Mouse (Mus musculus): Measurements from ENCODE around the gene Smarcb1. TPM values are rescaled to one million over a fixed set of nuclear protein-coding genes. Genes with fewer than 3 reads are reported as not detected.
"Not testable (repeated sequence)": the region's sequence is repeated elsewhere in the genome, so short reads cannot be mapped to it uniquely, and the experiment has no call there.

The Smarcb1 gene
- polyA plus RNA-seq, 1 experiment from 2014 or later = 282 TPM

DNA sequence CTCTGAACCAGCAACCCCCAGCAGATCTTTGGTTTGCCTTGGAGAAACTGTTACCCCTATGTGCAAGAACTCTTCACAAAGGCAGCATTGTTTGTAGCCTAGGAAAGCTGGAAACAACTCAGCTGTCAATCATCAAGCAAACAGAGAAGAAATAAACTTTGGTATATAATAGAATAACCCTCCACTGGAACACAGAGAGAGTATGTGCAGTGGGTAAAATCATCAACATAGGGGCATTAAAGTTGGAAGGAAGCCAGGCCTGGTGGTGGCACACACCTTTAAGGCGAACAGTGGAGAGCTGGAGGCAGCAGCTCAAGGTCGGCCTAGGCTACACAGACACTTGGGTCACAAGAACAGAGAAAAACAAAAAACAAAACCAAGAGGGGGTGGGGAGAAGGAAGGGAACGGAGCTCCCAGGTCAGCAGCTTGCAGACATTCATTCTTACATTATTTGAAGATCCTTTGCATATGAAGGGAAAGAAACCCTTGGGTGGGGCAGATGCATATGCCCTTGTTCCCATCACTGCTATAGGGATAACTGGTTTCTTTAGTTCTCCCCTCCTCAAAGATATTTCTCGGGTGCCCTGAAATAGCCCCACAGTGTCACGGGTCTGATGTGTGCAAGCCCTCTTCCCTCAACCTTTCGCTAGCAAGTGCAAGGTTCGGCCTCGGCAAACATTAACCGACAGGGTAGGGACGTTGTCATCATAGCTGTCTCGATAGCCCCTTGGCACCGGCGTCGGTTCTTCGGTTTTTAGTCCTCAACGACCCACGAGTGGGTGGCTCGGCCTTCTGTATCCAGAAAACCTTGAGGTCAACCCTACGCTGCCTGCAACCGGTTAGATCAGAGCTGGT is 39.6 kb downstream of the Smarcb1 start:
- H3K4me2 ChIP-seq (replicated peaks) = no peak overlapping the region
- no peak for ATAC-seq (ENCODE audit: low FRiP score, low read depth)
- H3K9ac ChIP-seq = no peak overlapping the region
- no peaks in the 10 kb centered on the region for H3K9me3 ChIP-seq
- H3K36me3 ChIP-seq = no peaks in the 10 kb centered on the region
- no peaks in the 10 kb centered on the region for H3K27me3 ChIP-seq (replicated peaks)
- no peak overlapping the region for H3K4me3 ChIP-seq
- no peaks in the 10 kb centered on the region for H3K4me1 ChIP-seq
- WGBS = 17% methylated on average over 20 of the region's 20 CpGs
- H3K27ac ChIP-seq = no peak overlapping the region

DNA sequence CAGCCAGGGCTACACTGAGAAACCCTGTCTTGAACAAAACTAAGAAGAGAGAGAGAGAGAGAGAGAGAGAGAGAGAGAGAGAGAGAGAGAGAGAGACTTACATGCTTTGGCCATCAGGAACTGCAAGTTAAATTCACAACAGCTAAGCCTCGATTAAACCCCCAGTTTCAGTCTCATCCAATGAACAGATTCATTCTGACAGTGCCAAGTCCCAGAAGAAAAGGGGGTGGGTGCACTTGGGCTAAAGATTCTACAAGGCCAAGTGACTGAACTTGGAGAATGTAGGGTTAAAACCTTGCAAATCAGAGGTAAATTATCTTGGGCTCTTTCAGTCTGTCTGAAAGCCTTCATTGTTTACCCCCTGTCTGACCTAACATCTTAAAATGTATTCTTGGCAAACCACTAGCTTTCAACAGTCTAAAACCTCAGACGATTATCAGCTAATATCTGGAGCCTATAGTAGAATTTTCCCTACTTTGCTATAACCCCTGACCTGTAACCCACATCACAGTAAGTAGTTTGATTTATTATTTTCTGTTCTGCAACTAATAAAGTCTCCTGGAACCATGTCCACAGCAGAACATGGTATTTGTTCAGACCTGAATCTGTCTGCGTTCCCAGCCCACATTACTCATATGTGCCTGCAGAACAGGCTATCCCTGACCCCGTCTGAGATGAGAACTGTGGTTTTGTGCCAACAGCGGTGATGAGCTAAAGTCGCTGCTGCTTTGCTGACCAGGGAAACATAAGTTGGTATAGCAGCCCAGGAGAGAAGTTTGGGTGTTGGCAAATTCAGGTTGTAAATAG is 40.4 kb downstream of the Smarcb1 start:
- Histone ChIP-seq H3K4me1 (no peaks in the 10 kb centered on the region), H3K4me3 (no peak overlapping the region), H3K27ac (no peak overlapping the region), H3K9ac (no peak overlapping the region), H3K36me3 (no peaks in the 10 kb centered on the region), H3K4me2 (replicated peaks) (no peak overlapping the region), H3K27me3 (replicated peaks) (no peaks in the 10 kb centered on the region), H3K9me3 (no peaks in the 10 kb centered on the region)
- no peak for ATAC-seq (ENCODE audit: low FRiP score, low read depth)
- WGBS = 62% methylated on average over 6 of the region's 6 CpGs

DNA sequence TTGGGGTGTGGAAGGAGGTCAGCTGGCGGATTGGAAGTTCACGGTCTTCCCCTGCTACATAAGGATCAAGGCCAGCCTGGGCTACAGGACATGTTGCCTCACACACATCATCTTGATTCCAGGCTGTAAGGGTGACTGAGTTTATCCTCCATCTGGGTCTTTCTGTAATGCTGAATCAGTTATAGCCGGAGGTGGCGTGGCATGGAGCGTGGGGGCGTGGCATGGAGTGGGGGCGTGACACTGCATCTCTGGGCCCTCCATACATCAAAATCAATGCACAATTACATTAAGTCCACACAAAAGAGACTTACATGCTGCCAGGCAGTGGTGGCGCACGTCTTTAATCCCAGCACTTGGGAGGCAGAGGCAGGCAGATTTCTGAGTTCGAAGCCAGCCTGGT is 41.1 kb downstream of the Smarcb1 start:
- Histone ChIP-seq H3K4me2 (replicated peaks) (no peak overlapping the region), H3K4me1 (no peaks in the 10 kb centered on the region), H3K36me3 (no peaks in the 10 kb centered on the region), H3K27ac (no peak overlapping the region), H3K9me3 (no peaks in the 10 kb centered on the region), H3K27me3 (replicated peaks) (no peaks in the 10 kb centered on the region), H3K9ac (no peak overlapping the region), H3K4me3 (no peak overlapping the region)
- 91% methylated on average over 10 of the region's 10 CpGs for WGBS
- no peak for ATAC-seq (ENCODE audit: low FRiP score, low read depth)

DNA sequence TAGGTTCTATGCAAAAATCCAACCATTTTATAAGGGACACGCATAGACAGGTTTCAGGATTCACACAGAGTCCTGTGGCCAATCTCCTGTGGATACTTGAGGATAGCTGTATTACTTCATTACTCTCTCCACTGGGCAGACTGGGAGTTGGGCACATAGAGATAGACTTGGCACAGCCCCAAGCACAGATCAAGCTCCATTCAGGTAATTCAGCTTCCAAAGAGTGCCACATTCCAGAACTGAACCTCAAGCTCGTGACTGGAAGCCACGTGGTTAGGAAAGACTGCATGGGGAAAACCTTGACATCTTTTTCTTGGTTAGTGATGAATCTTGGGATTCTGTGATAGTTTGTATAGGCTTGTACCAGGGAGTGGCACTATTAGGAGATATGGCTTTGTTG is 42.6 kb downstream of the Smarcb1 start:
- no peaks in the 10 kb centered on the region for H3K9me3 ChIP-seq
- no peak overlapping the region for H3K4me2 ChIP-seq (replicated peaks)
- no peaks in the 10 kb centered on the region for H3K36me3 ChIP-seq
- H3K27me3 ChIP-seq (replicated peaks) = no peaks in the 10 kb centered on the region
- WGBS = 90% methylated on average over 3 of the region's 3 CpGs
- no peak overlapping the region for H3K4me3 ChIP-seq
- no peak overlapping the region for H3K9ac ChIP-seq
- no peak overlapping the region for H3K27ac ChIP-seq
- peaks cover 3% of the 10 kb centered on the region for H3K4me1 ChIP-seq
- ATAC-seq (ENCODE audit: low FRiP score, low read depth) = no peak

DNA sequence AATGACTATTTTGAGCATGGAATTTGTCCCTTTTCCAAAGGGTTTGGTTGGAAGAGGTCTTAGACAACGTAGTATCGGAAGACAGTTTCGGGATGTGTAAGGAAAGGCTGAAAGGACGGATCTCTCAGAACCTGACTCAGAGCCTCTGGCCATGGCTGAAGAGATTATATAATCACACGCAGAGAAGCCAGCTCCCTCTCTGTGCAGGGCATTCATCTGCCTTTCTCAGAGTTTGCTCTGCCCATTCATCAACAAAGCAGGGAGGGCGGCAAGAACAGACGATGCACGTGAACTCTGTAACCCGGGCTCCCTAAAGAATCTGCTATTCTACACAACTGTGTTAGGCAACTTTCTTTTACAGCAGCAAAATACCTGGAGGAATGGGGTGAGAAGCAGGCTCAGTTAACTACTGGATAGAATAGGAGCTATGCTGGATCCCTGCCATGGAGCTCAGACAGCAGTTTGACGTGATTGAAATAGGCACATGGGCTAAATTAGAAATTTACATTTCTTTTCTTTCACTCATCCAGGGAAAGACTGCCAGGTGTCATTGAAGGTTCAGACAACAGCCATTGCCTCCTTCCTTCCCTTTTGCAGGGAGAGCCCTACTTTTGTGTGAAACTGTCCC is 47.8 kb downstream of the Smarcb1 start:
- H3K27ac ChIP-seq = peak overlapping the region; percentile 58; the same call in 1 of the 2 replicates
- no peaks in the 10 kb centered on the region for H3K27me3 ChIP-seq (replicated peaks)
- H3K9me3 ChIP-seq = no peaks in the 10 kb centered on the region
- no peaks in the 10 kb centered on the region for H3K36me3 ChIP-seq
- H3K4me2 ChIP-seq (replicated peaks) = peak overlapping the region; percentile 57
- peaks cover 14% of the 10 kb centered on the region for H3K4me1 ChIP-seq
- H3K4me3 ChIP-seq = no peak overlapping the region; the same call in 1 of the 2 replicates
- peak; percentile 14; the same call in 1 of the 2 replicates for ATAC-seq (ENCODE audit: low FRiP score, low read depth)
- whole genome bisulfite sequencing = 19% methylated on average over 10 of the region's 10 CpGs
- 0 out of 2 replicates have a peak overlapping the region, but pooled peaks have one; percentile 35 for H3K9ac ChIP-seq

DNA sequence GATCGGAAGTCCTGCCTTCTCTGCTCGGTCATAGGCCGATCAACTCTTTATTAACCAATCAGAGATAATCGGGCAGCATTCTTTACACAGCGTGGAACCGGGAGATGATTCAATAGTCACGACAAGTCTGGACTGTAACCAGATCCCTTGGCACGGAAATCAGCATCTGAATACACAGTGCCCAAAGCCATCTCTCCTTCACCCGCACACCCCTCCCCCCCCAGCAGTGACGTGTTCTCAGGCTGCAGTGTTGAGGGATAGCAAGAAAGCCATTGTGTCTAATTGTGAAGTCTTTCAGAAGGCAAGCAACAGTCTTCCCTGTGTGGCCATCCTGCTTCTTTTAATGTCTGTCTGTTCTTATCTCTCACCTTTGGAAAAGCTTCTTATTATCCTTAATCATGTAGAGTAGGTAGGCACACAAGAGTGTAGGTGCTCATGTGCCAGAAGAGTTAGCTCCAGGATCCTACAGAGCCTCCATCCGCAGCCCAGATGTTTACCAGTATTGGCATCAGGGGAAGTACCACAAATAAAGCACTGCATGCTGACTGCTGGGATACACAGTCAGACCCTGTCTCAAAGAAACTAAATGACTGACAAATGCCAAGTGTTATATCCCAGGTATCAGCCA is 48.4 kb downstream of the Smarcb1 start:
- Histone ChIP-seq H3K4me2 (replicated peaks) (peak overlapping the region; percentile 57), H3K27me3 (replicated peaks) (no peaks in the 10 kb centered on the region), H3K4me3 (peak overlapping the region; percentile 23), H3K27ac (peak overlapping the region; percentile 58; the same call in 1 of the 2 replicates), H3K9ac (0 out of 2 replicates have a peak overlapping the region, but pooled peaks have one; percentile 35), H3K9me3 (no peaks in the 10 kb centered on the region), H3K36me3 (no peaks in the 10 kb centered on the region), H3K4me1 (peaks cover 14% of the 10 kb centered on the region)
- ATAC-seq (ENCODE audit: low FRiP score, low read depth) = peak; percentile 99
- WGBS = 1% methylated on average over 11 of the region's 11 CpGs

DNA sequence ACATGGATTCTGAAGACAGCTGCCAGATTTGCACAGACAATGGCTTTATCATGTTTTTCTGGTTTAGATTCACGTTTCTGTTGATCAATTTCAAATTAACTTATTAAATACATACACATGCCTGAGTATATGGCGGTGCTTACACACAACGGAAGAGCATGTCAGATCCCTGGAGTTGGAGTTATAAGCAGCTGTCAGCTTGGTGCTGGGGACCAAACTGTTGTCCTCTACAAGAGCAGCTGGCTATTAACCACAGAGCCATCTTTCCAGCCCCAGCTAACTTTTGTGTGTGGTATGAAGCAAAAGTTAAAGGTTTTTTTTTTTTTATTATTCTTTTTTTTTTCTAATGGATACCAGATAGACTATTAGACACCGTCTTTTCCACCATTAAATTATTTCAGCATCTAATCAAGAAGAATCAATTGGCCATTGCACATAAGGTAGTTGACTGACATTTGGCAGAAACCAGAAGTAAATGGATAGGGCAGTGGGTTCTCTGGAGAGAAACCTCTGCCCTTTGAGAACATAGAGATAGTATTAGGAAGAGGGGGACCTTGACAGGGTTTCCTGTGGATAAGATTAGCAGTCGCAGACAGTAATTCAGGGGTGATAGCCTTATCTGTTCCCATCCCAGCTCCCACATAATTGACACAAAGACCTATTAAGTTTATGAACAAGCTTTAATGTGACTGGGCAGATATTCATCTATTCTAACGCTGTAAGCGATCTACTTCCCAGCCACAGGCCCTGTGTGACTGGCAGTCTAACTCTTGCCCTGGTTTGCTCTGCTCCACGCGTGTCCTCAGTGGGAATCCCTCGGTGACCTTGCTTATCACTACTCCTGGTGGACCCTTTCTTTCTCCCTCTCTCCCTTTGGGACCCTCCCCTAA is 49.1 kb downstream of the Smarcb1 start:
- WGBS = 41% methylated on average over 10 of the region's 10 CpGs
- H3K4me3 ChIP-seq = peak overlapping the region; percentile 23
- peak overlapping the region; percentile 57 for H3K4me2 ChIP-seq (replicated peaks)
- peaks cover 14% of the 10 kb centered on the region for H3K4me1 ChIP-seq
- H3K9me3 ChIP-seq = no peaks in the 10 kb centered on the region
- H3K9ac ChIP-seq = no peak overlapping the region
- H3K27ac ChIP-seq = no peak overlapping the region
- no peaks in the 10 kb centered on the region for H3K27me3 ChIP-seq (replicated peaks)
- peak; percentile 30; the same call in 1 of the 2 replicates for ATAC-seq (ENCODE audit: low FRiP score, low read depth)
- H3K36me3 ChIP-seq = no peaks in the 10 kb centered on the region

DNA sequence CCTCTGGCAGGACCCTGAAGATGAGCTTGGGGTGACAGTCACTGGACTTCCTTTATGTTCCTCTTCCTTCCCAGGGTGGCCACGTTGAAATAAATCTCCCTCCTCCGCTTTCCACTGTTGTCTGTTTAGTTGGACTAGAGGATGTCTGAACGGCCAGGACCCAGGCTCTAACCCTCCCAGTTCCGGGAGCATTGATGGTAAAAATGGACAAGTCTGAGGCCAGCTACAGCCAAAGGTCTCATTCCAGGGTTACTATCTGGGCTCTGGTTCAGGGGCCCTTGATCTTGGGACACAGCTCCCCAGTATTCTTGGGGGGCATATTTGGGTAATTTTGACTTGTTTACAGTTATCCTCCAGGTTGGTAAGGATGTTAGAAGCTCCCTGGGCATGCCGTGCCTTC is 59.8 kb downstream of the Smarcb1 start:
- no peak for ATAC-seq (ENCODE audit: low FRiP score, low read depth)
- Histone ChIP-seq H3K4me1 (peaks cover 28% of the 10 kb centered on the region), H3K9ac (no peak overlapping the region), H3K4me2 (replicated peaks) (no peak overlapping the region), H3K27me3 (replicated peaks) (no peaks in the 10 kb centered on the region), H3K36me3 (peaks cover 18% of the 10 kb centered on the region), H3K27ac (no peak overlapping the region), H3K9me3 (no peaks in the 10 kb centered on the region), H3K4me3 (no peak overlapping the region)
- 67% methylated on average over 5 of the region's 5 CpGs for WGBS

DNA sequence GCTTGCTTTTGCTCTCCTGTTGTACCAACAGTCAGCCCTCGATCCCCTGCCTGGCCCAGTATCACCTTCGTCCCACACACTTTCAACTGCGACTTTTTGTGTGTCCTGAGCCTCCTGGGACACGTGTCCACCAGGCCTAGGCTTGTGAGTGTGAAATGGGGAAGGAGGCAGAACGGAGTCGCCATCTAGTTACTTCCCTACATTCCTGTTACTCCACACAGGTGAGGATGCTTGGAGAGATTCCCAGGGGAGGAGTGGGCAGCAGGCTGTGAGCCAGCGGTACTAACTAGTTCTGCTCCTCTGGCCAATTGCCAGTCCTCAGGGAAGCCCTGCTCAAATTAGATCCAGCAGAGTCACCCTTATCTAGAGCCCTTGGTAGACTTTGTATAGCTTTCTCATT is 60.7 kb downstream of the Smarcb1 start:
- no peaks in the 10 kb centered on the region for H3K9me3 ChIP-seq
- peaks cover 28% of the 10 kb centered on the region for H3K4me1 ChIP-seq
- H3K4me2 ChIP-seq (replicated peaks) = peak overlapping the region; percentile 82
- H3K4me3 ChIP-seq = no peak overlapping the region
- H3K27ac ChIP-seq = no peak overlapping the region
- no peaks in the 10 kb centered on the region for H3K27me3 ChIP-seq (replicated peaks)
- peaks cover 22% of the 10 kb centered on the region for H3K36me3 ChIP-seq
- WGBS = 32% methylated on average over 7 of the region's 7 CpGs
- no peak overlapping the region for H3K9ac ChIP-seq
- ATAC-seq (ENCODE audit: low FRiP score, low read depth) = no peak

DNA sequence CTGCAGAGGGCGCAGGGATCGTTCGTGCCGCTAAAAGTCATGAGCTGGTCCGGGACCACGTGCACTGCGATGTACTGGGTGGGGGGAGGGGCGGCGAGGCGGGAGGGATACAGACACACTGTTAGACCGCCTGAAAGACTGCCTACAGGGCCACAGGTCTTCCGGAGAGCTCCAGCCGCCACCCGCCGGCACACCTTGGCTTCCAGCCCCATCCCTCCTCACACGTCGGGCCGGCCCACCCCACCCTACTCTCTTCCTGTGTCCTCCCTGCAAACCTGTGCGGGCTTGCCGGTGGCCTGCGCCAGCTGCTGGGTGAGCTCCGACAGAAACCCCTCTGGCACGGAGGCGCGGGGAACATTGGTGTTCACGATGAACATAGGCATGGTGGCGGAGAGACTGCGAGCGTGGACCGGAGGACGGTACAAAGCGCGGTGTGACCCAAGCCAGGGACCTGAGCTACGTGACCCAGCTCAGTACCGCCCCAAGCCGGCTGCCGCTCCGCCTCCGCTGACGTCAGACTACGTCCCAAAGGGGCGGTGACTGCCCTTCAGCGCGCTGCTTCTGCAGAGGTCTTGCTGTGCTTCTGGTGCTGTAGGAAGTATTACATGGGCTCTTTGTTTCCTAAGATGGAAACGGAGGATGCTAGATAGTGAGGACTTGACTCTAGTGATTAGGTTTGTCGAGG is 61.5 kb downstream of the Smarcb1 start, which contains the start of gene Mif:
Gene Mif, minus strand, starts transcription at position 455 of the 685 bp plus-strand sequence.
- peak; percentile 96 for ATAC-seq (ENCODE audit: low FRiP score, low read depth)
- under 1% methylated on average over 46 of the region's 46 CpGs for WGBS
- peaks cover 28% of the 10 kb centered on the region for H3K4me1 ChIP-seq
- H3K36me3 ChIP-seq = peaks cover 22% of the 10 kb centered on the region
- H3K27me3 ChIP-seq (replicated peaks); H3K9me3 ChIP-seq: not testable (repeated sequence)
- H3K27ac ChIP-seq = peak within 1 kb of the TSS; percentile 89
- H3K9ac ChIP-seq = peak within 1 kb of the TSS; percentile 95
- peak within 1 kb of the TSS; percentile 82 for H3K4me2 ChIP-seq (replicated peaks)
- H3K4me3 ChIP-seq = peak within 1 kb of the TSS; percentile 77

Measured in neural tube, embryonic 12.5 days (tissue).